Mouse (Mus musculus): ENCODE measurements around the gene Ahnak. TPM values are rescaled to one million over a fixed set of nuclear protein-coding genes. Genes with fewer than 3 reads are reported as not detected.
"Not testable (repeated sequence)": the region's sequence is repeated elsewhere in the genome, so short reads cannot be mapped to it uniquely, and the experiment has no call there.

Ahnak gene
- polyA plus RNA-seq, 1 experiment from 2014 or later: 30.6 TPM

GRCm38 (mm10) chr19:9047946-9048387 lies 58.9 kb downstream of the Ahnak start:
- Histone ChIP-seq H3K36me3 (ENCODE audit: control insufficient read depth, insufficient read depth, low read length) (no peaks in the 10 kb centered on the region), H3K9me3 (ENCODE audit: control insufficient read depth, low read length) (no peaks in the 10 kb centered on the region), H3K27me3 (ENCODE audit: control insufficient read depth, insufficient read depth, low read length) (no peaks in the 10 kb centered on the region), H3K4me2 (ENCODE audit: low read length) (no peak overlapping the region), H3K4me1 (ENCODE audit: control insufficient read depth in 2 of 2, insufficient read depth in 2 of 2, low read length in 2 of 2) (peaks cover 23 to 33% of the 10 kb centered on the region in 2 experiments), H3K27ac (replicated peaks in 1 of 2; ENCODE audit: control insufficient read depth in 1 of 2, insufficient read depth in 1 of 2, low read depth in 2 of 2, low read length in 2 of 2) (peak overlapping the region; percentile 61 to 69), H3K9ac (ENCODE audit: low read length) (no peak overlapping the region), H3K4me3 (ENCODE audit: control insufficient read depth in 1 of 2, insufficient read depth in 1 of 2, low read depth in 1 of 2, low read length in 2 of 2) (no peak overlapping the region)
- 6% methylated on average over 1 of the region's 1 CpGs for WGBS
- peak; percentile 75 for ATAC-seq (ENCODE audit: insufficient number of reproducible peaks, insufficient read depth, low FRiP score, low read depth)

- H3K27ac ChIP-seq (replicated peaks in 1 of 2; ENCODE audit: control insufficient read depth in 1 of 2, insufficient read depth in 1 of 2, low read depth in 2 of 2, low read length in 2 of 2): no peak overlapping the region
- no peaks in the 10 kb centered on the region for H3K9me3 ChIP-seq (ENCODE audit: control insufficient read depth, low read length)
- H3K36me3 ChIP-seq (ENCODE audit: control insufficient read depth, insufficient read depth, low read length): no peaks in the 10 kb centered on the region
- H3K4me1 ChIP-seq (ENCODE audit: control insufficient read depth in 2 of 2, insufficient read depth in 2 of 2, low read length in 2 of 2): peaks cover 23 to 38% of the 10 kb centered on the region in 2 experiments
- H3K4me3 ChIP-seq (ENCODE audit: control insufficient read depth in 1 of 2, insufficient read depth in 1 of 2, low read depth in 1 of 2, low read length in 2 of 2): no peak overlapping the region
- ATAC-seq (ENCODE audit: insufficient number of reproducible peaks, insufficient read depth, low FRiP score, low read depth): no peak
- no peak overlapping the region for H3K9ac ChIP-seq (ENCODE audit: low read length)
- H3K4me2 ChIP-seq (ENCODE audit: low read length): no peak overlapping the region
- H3K27me3 ChIP-seq (ENCODE audit: control insufficient read depth, insufficient read depth, low read length): no peaks in the 10 kb centered on the region
- 93% methylated on average over 4 of the region's 4 CpGs for WGBS
Measured at GRCm38 (mm10) chr19:9048981-9049687, 60.0 kb downstream of the Ahnak start.

- WGBS: 45% methylated on average over 9 of the region's 9 CpGs
- no peak for ATAC-seq (ENCODE audit: insufficient number of reproducible peaks, insufficient read depth, low FRiP score, low read depth)
- Histone ChIP-seq H3K27me3 (ENCODE audit: control insufficient read depth, insufficient read depth, low read length) (no peaks in the 10 kb centered on the region), H3K9me3 (ENCODE audit: control insufficient read depth, low read length) (no peaks in the 10 kb centered on the region), H3K4me3 (ENCODE audit: control insufficient read depth in 1 of 2, insufficient read depth in 1 of 2, low read depth in 1 of 2, low read length in 2 of 2) (no peak overlapping the region), H3K9ac (ENCODE audit: low read length) (no peak overlapping the region), H3K27ac (replicated peaks in 1 of 2; ENCODE audit: control insufficient read depth in 1 of 2, insufficient read depth in 1 of 2, low read depth in 2 of 2, low read length in 2 of 2) (no peak overlapping the region), H3K4me1 (ENCODE audit: control insufficient read depth in 2 of 2, insufficient read depth in 2 of 2, low read length in 2 of 2) (peaks cover 20 to 32% of the 10 kb centered on the region in 2 experiments), H3K4me2 (ENCODE audit: low read length) (no peak overlapping the region), H3K36me3 (ENCODE audit: control insufficient read depth, insufficient read depth, low read length) (no peaks in the 10 kb centered on the region)
Measured at GRCm38 (mm10) chr19:9050294-9051229, 61.5 kb downstream of the Ahnak start.

- not testable (repeated sequence) for H3K4me3 ChIP-seq (ENCODE audit: control insufficient read depth in 1 of 2, insufficient read depth in 1 of 2, low read depth in 1 of 2, low read length in 2 of 2)
- 98% methylated on average over 4 of the region's 4 CpGs for WGBS
Measured at GRCm38 (mm10) chr19:9051985-9052384, 62.9 kb downstream of the Ahnak start.

GRCm38 (mm10) chr19:9052803-9053431 lies 63.8 kb downstream of the Ahnak start:
- Histone ChIP-seq H3K9me3 (ENCODE audit: control insufficient read depth, low read length) (no peaks in the 10 kb centered on the region), H3K36me3 (ENCODE audit: control insufficient read depth, insufficient read depth, low read length) (no peaks in the 10 kb centered on the region), H3K9ac (ENCODE audit: low read length) (no peak overlapping the region), H3K4me2 (ENCODE audit: low read length) (no peak overlapping the region), H3K27ac (replicated peaks in 1 of 2; ENCODE audit: control insufficient read depth in 1 of 2, insufficient read depth in 1 of 2, low read depth in 2 of 2, low read length in 2 of 2) (peak overlapping the region; percentile 40 to 45), H3K4me3 (ENCODE audit: control insufficient read depth in 1 of 2, insufficient read depth in 1 of 2, low read depth in 1 of 2, low read length in 2 of 2) (no peak overlapping the region), H3K27me3 (ENCODE audit: control insufficient read depth, insufficient read depth, low read length) (no peaks in the 10 kb centered on the region), H3K4me1 (ENCODE audit: control insufficient read depth in 2 of 2, insufficient read depth in 2 of 2, low read length in 2 of 2) (peaks cover 9 to 20% of the 10 kb centered on the region in 2 experiments)
- 10% methylated on average over 6 of the region's 6 CpGs for WGBS
- peak; percentile 75; the same call in 1 of the 2 replicates for ATAC-seq (ENCODE audit: insufficient number of reproducible peaks, insufficient read depth, low FRiP score, low read depth)

More at GRCm38 (mm10) chr19:9051985-9052384, 62.9 kb downstream of the Ahnak start:
- H3K4me2 ChIP-seq (ENCODE audit: low read length); H3K9me3 ChIP-seq (ENCODE audit: control insufficient read depth, low read length); H3K27me3 ChIP-seq (ENCODE audit: control insufficient read depth, insufficient read depth, low read length); H3K27ac ChIP-seq (replicated peaks in 1 of 2; ENCODE audit: control insufficient read depth in 1 of 2, insufficient read depth in 1 of 2, low read depth in 2 of 2, low read length in 2 of 2); H3K9ac ChIP-seq (ENCODE audit: low read length); H3K36me3 ChIP-seq (ENCODE audit: control insufficient read depth, insufficient read depth, low read length); ATAC-seq (ENCODE audit: insufficient number of reproducible peaks, insufficient read depth, low FRiP score, low read depth): not testable (repeated sequence)
- H3K4me1 ChIP-seq (ENCODE audit: control insufficient read depth in 2 of 2, insufficient read depth in 2 of 2, low read length in 2 of 2): peaks cover 16 to 30% of the 10 kb centered on the region in 2 experiments

- Histone ChIP-seq H3K9me3 (ENCODE audit: control insufficient read depth, low read length) (no peaks in the 10 kb centered on the region), H3K9ac (ENCODE audit: low read length) (no peak overlapping the region), H3K27ac (replicated peaks in 1 of 2; ENCODE audit: control insufficient read depth in 1 of 2, insufficient read depth in 1 of 2, low read depth in 2 of 2, low read length in 2 of 2) (no peak overlapping the region), H3K4me2 (ENCODE audit: low read length) (no peak overlapping the region), H3K4me1 (ENCODE audit: control insufficient read depth in 2 of 2, insufficient read depth in 2 of 2, low read length in 2 of 2) (peaks cover 8 to 14% of the 10 kb centered on the region in 2 experiments), H3K27me3 (ENCODE audit: control insufficient read depth, insufficient read depth, low read length) (no peaks in the 10 kb centered on the region), H3K36me3 (ENCODE audit: control insufficient read depth, insufficient read depth, low read length) (no peaks in the 10 kb centered on the region), H3K4me3 (ENCODE audit: control insufficient read depth in 1 of 2, insufficient read depth in 1 of 2, low read depth in 1 of 2, low read length in 2 of 2) (no peak overlapping the region)
- no peak for ATAC-seq (ENCODE audit: insufficient number of reproducible peaks, insufficient read depth, low FRiP score, low read depth)
- WGBS: 12% methylated on average over 2 of the region's 2 CpGs
Measured at GRCm38 (mm10) chr19:9055153-9055552, 66.1 kb downstream of the Ahnak start.

GRCm38 (mm10) chr19:9055703-9056355 lies 66.7 kb downstream of the Ahnak start:
- H3K4me2 ChIP-seq (ENCODE audit: low read length): no peak overlapping the region
- H3K27ac ChIP-seq (replicated peaks in 1 of 2; ENCODE audit: control insufficient read depth in 1 of 2, insufficient read depth in 1 of 2, low read depth in 2 of 2, low read length in 2 of 2): no peak overlapping the region
- peaks cover 6 to 12% of the 10 kb centered on the region in 2 experiments for H3K4me1 ChIP-seq (ENCODE audit: control insufficient read depth in 2 of 2, insufficient read depth in 2 of 2, low read length in 2 of 2)
- H3K4me3 ChIP-seq (ENCODE audit: control insufficient read depth in 1 of 2, insufficient read depth in 1 of 2, low read depth in 1 of 2, low read length in 2 of 2): no peak overlapping the region
- no peaks in the 10 kb centered on the region for H3K36me3 ChIP-seq (ENCODE audit: control insufficient read depth, insufficient read depth, low read length)
- H3K27me3 ChIP-seq (ENCODE audit: control insufficient read depth, insufficient read depth, low read length): no peaks in the 10 kb centered on the region
- ATAC-seq (ENCODE audit: insufficient number of reproducible peaks, insufficient read depth, low FRiP score, low read depth): no peak
- H3K9me3 ChIP-seq (ENCODE audit: control insufficient read depth, low read length): no peaks in the 10 kb centered on the region
- 70% methylated on average over 4 of the region's 4 CpGs for WGBS
- H3K9ac ChIP-seq (ENCODE audit: low read length): no peak overlapping the region

Data from heart, embryonic 14.5 days (tissue).